Mouse (Mus musculus) liver, embryonic 16.5 days (tissue): Measurements from ENCODE around the gene Gpatch1. TPM values are rescaled to one million over a fixed set of nuclear protein-coding genes. Genes with fewer than 3 reads are reported as not detected.
A peak's percentile ranks its signal among the peaks of the same experiment; 100 is the strongest.

ENCODE experiments used
- ATAC-seq: fragments of 200-750 bp; cut with Nextera tagmentation; 2 replicates; pipeline ENCODE4 v1.8.0; 2017; ENCODE audit warnings: low read depth, mild to moderate bottlenecking, moderate number of reproducible peaks, moderate library complexity
- H3K27ac ChIP-seq: fragments of 300-500 bp; sonication (generic); 2 replicates; pipeline ENCODE4 v1.5.1; 2014; ENCODE audit warnings: mild to moderate bottlenecking, low read length
- H3K27me3 ChIP-seq: fragments of 300-500 bp; sonication (generic); 2 replicates; pipeline ENCODE4 v1.6.1; 2014; ENCODE audit warnings: low read depth, low read length, mixed read lengths; ENCODE audit not compliant: control insufficient read depth, insufficient read depth
- H3K36me3 ChIP-seq: fragments of 300-500 bp; sonication (generic); 2 replicates; pipeline ENCODE4 v1.6.1; 2014; ENCODE audit warnings: mild to moderate bottlenecking; ENCODE audit not compliant: control insufficient read depth, insufficient read depth
- H3K4me1 ChIP-seq: fragments of 300-500 bp; sonication (generic); 2 replicates; pipeline ENCODE4 v1.6.1; 2014; ENCODE audit warnings: low read depth, low read length, mixed read lengths; ENCODE audit not compliant: control insufficient read depth
- H3K4me2 ChIP-seq: fragments of 300-500 bp; sonication (generic); 2 replicates; pipeline ENCODE4 v1.6.1; 2014; ENCODE audit warnings: low read depth, low read length, mixed read lengths
- H3K4me3 ChIP-seq: fragments of 300-500 bp; sonication (generic); 2 replicates; pipeline ENCODE4 v1.5.1; 2014; ENCODE audit warnings: low read depth, mild to moderate bottlenecking, low read length
- H3K9ac ChIP-seq: fragments of 300-500 bp; sonication (generic); 2 replicates; pipeline ENCODE4 v1.6.1; 2014; ENCODE audit warnings: low read depth, low read length
- H3K9me3 ChIP-seq: fragments of 300-500 bp; sonication (generic); replicated peaks from 2 replicates; pipeline ENCODE4 v1.6.1; 2016; ENCODE audit warnings: low read length; ENCODE audit not compliant: control insufficient read depth
- WGBS: fragments of 180-500 bp; shearing (Covaris S2); extraction: QIAGEN DNeasy Blood & Tissue Kit; methylation state at CpG from one replicate; pipeline ENCODE4 v1.1.7; 2014; ENCODE audit not compliant: insufficient replicate concordance; 5-methylcytosine and 5-hydroxymethylcytosine counted together
- polyA plus RNA-seq: library from polyadenylated mRNA; unstranded; fragments of >200 nt; fragmentation: Nextera tagmentation; extraction: Ambion mirVana; gene quantifications from 2 replicates; pipeline ENCODE4 v1.2.1, GENCODE M21; 2015

The Gpatch1 gene
- 4.8 and 5.5 TPM in 2 replicates for polyA plus RNA-seq

DNA sequence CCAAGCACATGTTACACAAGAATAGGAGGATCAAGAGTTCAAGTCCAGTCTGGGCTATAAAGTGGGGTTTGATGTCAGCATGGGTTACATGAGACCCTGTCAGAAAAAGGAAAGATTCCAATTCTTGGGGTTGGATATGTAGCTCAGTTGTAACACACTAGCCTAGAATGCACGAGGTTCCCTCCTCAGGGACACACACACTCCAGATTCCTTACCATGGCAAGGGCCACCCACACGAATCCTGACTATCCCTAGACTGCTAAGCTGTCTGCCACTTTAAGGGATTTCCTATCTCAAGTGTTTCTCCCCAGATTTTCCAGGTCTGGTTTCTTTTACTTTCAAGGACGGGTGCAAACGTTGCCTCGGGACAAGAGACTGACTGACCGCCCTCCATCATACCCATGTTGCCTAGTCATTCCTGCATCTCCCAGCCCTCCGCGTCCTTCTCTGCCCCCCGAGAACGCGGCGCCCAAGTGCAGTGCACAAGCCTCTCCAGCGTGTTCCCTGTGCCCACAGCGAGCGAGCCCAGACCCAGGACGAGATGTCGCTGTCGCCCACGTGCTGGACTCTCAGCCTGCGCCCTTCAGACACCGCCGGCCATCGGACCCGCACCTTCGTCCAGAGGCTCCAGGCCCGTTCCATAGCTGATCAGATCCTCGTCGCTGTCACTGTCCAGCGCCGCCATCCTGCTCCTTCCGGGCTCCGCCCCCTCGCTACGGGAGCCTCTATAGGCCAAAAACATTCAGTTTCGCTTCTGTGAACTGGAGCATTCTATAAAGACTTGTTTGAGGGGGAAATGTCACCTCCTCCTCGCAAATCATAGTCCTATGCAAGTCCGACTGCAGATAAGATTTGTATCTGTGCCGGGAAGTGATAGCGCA, at the start of gene Gpatch1:
TSS of gene Gpatch1 (minus strand) at position 712 of the 881 bp plus-strand sequence.
- Histone ChIP-seq H3K9me3 (no peaks in the 10 kb centered on the region), H3K27ac (peak within 1 kb of the TSS; percentile 41; the same call in 1 of the 2 replicates), H3K4me3 (peak within 1 kb of the TSS; percentile 88), H3K9ac (peak within 1 kb of the TSS; percentile 86), H3K4me2 (peak within 1 kb of the TSS; percentile 76), H3K36me3 (no peaks in the 10 kb centered on the region), H3K4me1 (peaks cover 14% of the 10 kb centered on the region), H3K27me3 (no peaks in the 10 kb centered on the region)
- ATAC-seq, result peak; percentile 88
- under 1% methylated on average over 39 of the region's 39 CpGs for WGBS

DNA sequence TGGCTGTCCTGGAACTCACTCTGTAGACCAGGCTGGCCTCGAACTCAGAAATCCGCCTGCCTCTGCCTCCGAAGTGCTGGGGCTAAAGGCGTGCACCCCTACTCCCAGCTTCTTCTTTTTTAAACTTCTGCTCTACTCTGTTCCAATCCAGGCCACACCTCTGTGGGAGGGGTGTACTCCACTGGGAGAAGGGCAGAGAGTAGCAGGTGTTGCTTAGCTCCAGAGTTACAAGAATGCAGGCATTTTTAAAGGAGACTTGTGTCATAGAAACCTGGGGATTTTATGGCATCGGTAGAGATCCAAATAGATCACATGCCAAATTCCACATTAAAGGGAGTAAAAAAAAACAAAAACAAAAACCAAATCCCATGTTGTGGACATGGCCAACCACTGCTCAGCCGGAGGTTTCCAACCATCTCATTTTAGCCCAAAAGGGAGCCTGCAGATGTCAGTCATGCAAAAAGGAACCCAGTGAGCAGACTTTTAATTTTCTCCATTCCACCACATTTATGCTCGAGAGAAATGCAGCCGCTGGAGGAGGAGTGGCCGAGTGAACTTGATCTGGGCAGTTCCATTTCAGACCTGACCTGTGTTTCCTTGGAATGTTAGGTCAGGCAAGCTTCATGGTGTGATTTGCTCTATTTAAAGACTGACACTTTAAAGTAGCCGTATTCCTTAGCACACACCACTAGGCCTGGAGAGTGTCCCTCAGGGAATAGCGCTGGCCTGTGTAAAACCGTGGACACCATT, 47.1 kb upstream of the Gpatch1 start:
- Histone ChIP-seq H3K9me3 (no peaks in the 10 kb centered on the region), H3K27me3 (no peaks in the 10 kb centered on the region), H3K36me3 (peaks cover 4% of the 10 kb centered on the region; the same call in 1 of the 2 replicates), H3K4me1 (no peaks in the 10 kb centered on the region), H3K9ac (no peak overlapping the region), H3K4me3 (no peak overlapping the region), H3K27ac (no peak overlapping the region), H3K4me2 (no peak overlapping the region)
- WGBS, result 69% methylated on average over 12 of the region's 12 CpGs
- no peak for ATAC-seq

DNA sequence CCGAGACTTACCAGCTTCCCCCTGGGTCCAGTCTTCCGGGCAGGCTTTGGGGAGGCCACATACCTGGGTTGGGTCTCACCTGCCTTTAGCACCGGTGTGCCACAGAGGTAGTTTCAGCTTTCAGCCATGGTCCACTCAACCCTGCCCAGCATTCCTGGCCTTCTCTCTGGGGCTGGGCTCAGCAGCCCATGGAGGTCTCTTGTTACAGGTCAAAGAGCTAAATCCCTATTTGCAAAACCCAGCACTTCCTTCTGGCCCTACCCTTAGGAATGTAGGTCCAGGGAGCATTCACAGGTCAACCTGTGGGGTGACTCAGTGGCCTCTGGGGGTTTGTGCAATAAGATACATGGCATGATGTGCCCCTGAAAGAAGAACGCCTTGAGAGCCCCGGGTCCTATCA, 44.6 kb upstream of the Gpatch1 start:
- H3K9ac ChIP-seq, result no peak overlapping the region
- no peaks in the 10 kb centered on the region for H3K4me1 ChIP-seq
- no peak overlapping the region for H3K4me2 ChIP-seq
- H3K36me3 ChIP-seq, result no peaks in the 10 kb centered on the region
- ATAC-seq, result peak; percentile 92
- H3K27me3 ChIP-seq, result no peaks in the 10 kb centered on the region
- no peak overlapping the region for H3K4me3 ChIP-seq
- H3K27ac ChIP-seq, result peak overlapping the region; percentile 52
- WGBS, result 60% methylated on average over 5 of the region's 5 CpGs
- H3K9me3 ChIP-seq, result no peaks in the 10 kb centered on the region

DNA sequence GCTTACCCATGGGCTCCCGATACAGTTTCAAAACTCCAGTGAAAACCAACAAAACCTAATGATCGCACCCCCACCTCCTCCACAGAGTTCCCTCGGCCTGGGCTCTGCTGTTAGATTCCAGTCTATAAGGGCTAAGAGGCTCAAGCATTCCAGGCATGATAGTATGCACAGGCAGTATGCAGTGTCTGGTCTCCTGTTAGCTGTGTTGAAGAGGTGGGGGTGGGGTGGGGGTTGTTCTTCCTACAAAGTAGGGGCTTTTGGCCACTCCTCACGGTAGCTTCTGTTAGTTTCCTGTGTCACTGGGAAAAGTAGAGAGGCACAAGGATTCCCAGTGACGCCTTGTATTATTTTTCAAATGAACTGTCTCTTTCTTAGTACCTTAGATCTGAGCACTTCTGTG, 44.0 kb upstream of the Gpatch1 start:
- no peaks in the 10 kb centered on the region for H3K9me3 ChIP-seq
- no peak for ATAC-seq
- no peak overlapping the region for H3K4me3 ChIP-seq
- H3K36me3 ChIP-seq, result no peaks in the 10 kb centered on the region
- H3K9ac ChIP-seq, result no peak overlapping the region
- H3K27ac ChIP-seq, result no peak overlapping the region
- H3K4me1 ChIP-seq, result no peaks in the 10 kb centered on the region
- WGBS, result 55% methylated on average over 5 of the region's 5 CpGs
- H3K27me3 ChIP-seq, result no peaks in the 10 kb centered on the region
- no peak overlapping the region for H3K4me2 ChIP-seq

DNA sequence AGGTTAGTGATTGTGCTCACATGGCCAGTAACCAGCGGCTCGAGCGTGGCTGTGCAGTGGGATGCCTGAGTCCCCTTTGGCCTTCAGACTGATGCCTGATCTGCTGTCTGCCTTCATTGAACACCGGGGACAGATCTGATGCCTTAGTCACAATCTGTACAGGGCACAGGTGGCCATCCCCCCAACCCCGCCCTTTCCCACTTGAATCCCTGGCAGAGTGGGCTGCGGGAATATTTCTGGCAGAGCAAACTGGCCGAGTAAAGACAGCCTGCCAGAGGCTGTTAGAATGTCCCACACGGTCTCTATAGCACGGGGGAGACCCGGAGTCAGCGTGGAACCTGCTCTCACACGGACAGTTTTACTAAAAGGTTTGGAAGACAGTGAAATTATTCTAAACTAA, 39.4 kb upstream of the Gpatch1 start:
- H3K4me3 ChIP-seq, result no peak overlapping the region
- no peak for ATAC-seq
- WGBS, result 72% methylated on average over 12 of the region's 12 CpGs
- H3K9ac ChIP-seq, result no peak overlapping the region
- H3K4me2 ChIP-seq, result no peak overlapping the region
- H3K9me3 ChIP-seq, result no peaks in the 10 kb centered on the region
- no peak overlapping the region for H3K27ac ChIP-seq
- H3K4me1 ChIP-seq, result no peaks in the 10 kb centered on the region; the same call in 1 of the 2 replicates
- H3K36me3 ChIP-seq, result no peaks in the 10 kb centered on the region
- no peaks in the 10 kb centered on the region for H3K27me3 ChIP-seq

DNA sequence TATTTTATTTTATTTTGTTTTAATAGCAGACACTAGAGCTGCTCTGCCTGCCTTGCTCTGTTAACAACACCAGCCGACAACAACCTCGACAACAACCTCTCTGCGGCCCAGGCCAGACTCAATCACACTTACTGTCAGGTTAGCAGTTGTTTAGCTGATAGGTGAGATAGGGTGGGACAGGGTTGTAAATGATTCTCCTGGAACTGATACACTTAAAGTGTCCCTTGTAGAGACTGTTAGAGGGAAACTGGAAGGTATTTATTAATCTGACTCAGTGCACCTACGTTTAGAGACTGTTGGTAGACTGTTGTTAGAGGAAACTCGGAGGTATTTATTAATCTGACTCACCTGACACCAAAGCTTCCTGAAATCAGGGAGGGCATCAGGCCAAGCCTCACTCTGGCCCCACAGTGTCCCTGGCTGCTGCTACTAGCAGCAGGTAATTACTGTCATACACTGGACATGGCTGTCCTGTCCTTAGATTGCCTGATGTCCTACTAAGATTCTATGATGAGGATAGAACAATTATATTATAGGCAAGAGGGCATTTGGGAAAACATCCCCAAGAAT, 37.1 kb upstream of the Gpatch1 start:
- Histone ChIP-seq H3K4me2 (no peak overlapping the region), H3K27me3 (no peaks in the 10 kb centered on the region), H3K9ac (no peak overlapping the region), H3K4me1 (no peaks in the 10 kb centered on the region; the same call in 1 of the 2 replicates), H3K36me3 (no peaks in the 10 kb centered on the region), H3K9me3 (no peaks in the 10 kb centered on the region), H3K27ac (no peak overlapping the region), H3K4me3 (no peak overlapping the region)
- ATAC-seq, result peak; percentile 53
- 37% methylated on average over 5 of the region's 5 CpGs for WGBS

DNA sequence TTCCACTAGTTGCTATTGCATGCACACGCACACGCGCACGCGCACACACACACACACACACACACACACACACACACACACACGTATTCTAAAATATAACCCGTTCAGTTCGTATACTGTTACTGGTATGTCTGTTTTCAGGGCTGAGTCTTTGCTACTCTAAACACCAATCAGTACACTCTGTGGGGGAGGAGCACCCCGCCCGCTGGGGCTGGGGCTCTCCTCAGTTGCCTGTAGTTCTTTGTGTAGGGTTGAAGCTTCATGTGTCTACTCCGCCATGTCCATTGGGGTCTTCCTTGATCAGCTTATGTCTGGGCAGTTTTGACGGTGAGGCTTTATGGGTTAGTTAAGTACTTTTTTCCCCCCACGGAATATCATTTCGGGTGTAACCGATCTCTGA, 35.1 kb upstream of the Gpatch1 start:
- no peak for ATAC-seq
- H3K27me3 ChIP-seq, result no peaks in the 10 kb centered on the region
- H3K27ac ChIP-seq, result no peak overlapping the region
- H3K9me3 ChIP-seq, result no peaks in the 10 kb centered on the region
- no peak overlapping the region for H3K4me2 ChIP-seq
- H3K36me3 ChIP-seq, result no peaks in the 10 kb centered on the region
- H3K4me3 ChIP-seq, result no peak overlapping the region
- no peaks in the 10 kb centered on the region; the same call in 1 of the 2 replicates for H3K4me1 ChIP-seq
- no peak overlapping the region for H3K9ac ChIP-seq
- 83% methylated on average over 15 of the region's 15 CpGs for whole genome bisulfite sequencing

DNA sequence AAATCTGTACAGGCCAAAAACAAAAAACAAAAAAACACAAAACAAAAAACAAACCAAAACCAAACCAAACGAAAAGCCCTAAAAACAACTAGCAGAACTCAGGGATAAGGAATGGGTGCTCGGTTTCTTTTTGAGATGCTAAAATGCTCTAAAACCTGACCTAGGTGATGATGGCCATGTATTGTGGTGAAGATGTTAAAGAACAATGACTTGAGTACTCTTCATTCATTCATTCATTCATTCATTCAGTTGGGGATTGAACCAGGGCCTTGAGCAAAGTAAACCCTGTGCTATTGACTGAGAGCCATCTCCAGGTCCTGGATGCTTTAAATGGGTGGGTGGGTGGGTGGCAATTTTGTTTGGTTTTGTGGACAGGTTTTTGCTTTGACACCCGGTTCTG, 32.9 kb upstream of the Gpatch1 start:
- Histone ChIP-seq H3K27ac (no peak overlapping the region), H3K4me3 (no peak overlapping the region), H3K9me3 (no peaks in the 10 kb centered on the region), H3K4me2 (no peak overlapping the region), H3K36me3 (no peaks in the 10 kb centered on the region), H3K4me1 (peaks cover 6% of the 10 kb centered on the region; the same call in 1 of the 2 replicates), H3K27me3 (no peaks in the 10 kb centered on the region), H3K9ac (no peak overlapping the region)
- no peak for ATAC-seq
- 59% methylated on average over 3 of the region's 3 CpGs for WGBS
